Mouse (Mus musculus): ENCODE measurements around the gene Slc39a7.
"Not testable (repeated sequence)": the region's sequence is repeated elsewhere in the genome, so short reads cannot be mapped to it uniquely, and the experiment has no call there.

Gene Slc39a7

GRCm38 (mm10) chr17:34030861-34031326 lies 588 bp downstream of the Slc39a7 start:
- DNase-seq (ENCODE audit: low read depth, low spot score): no peak

GRCm38 (mm10) chr17:34029890-34030595 lies 1.4 kb downstream of the Slc39a7 start:
- no peak for DNase-seq (ENCODE audit: low read depth, low spot score)

- no peak for DNase-seq (ENCODE audit: low read depth, low spot score)
Observed at GRCm38 (mm10) chr17:34029150-34029889, 2.2 kb downstream of the Slc39a7 start.

- DNase-seq (ENCODE audit: low read depth, low spot score): no peak
Observed at GRCm38 (mm10) chr17:34028501-34029149, 2.9 kb downstream of the Slc39a7 start.

- DNase-seq (ENCODE audit: low read depth, low spot score): peak; percentile 90
Observed at GRCm38 (mm10) chr17:34027656-34028223, 3.7 kb downstream of the Slc39a7 start, which contains the start of gene H2-Ke6. H2-Ke6 (minus strand) TSS chr17:34028060.

GRCm38 (mm10) chr17:34026917-34027655 lies 4.4 kb downstream of the Slc39a7 start:
- no peak for DNase-seq (ENCODE audit: low read depth, low spot score)

GRCm38 (mm10) chr17:34026221-34026620 lies 5.3 kb downstream of the Slc39a7 start:
- DNase-seq (ENCODE audit: low read depth, low spot score): no peak

- DNase-seq (ENCODE audit: low read depth, low spot score): no peak
Observed at GRCm38 (mm10) chr17:34025756-34026151, 5.7 kb downstream of the Slc39a7 start.

- DNase-seq (ENCODE audit: low read depth, low spot score): no peak
Observed at GRCm38 (mm10) chr17:34024861-34025755, 6.4 kb downstream of the Slc39a7 start.

GRCm38 (mm10) chr17:34024317-34024821 lies 7.1 kb downstream of the Slc39a7 start, which contains the start of gene Ring1:
Ring1 (minus strand) TSS chr17:34024680.
- DNase-seq (ENCODE audit: low read depth, low spot score): peak; percentile 78

GRCm38 (mm10) chr17:34023678-34024077 lies 7.8 kb downstream of the Slc39a7 start:
- no peak for DNase-seq (ENCODE audit: low read depth, low spot score)

GRCm38 (mm10) chr17:34022987-34023386 lies 8.5 kb downstream of the Slc39a7 start:
- no peak for DNase-seq (ENCODE audit: low read depth, low spot score)

GRCm38 (mm10) chr17:34022414-34022783 lies 9.1 kb downstream of the Slc39a7 start:
- DNase-seq (ENCODE audit: low read depth, low spot score): no peak

- DNase-seq (ENCODE audit: low read depth, low spot score): no peak
Observed at GRCm38 (mm10) chr17:34021539-34022413, 9.7 kb downstream of the Slc39a7 start.

GRCm38 (mm10) chr17:34013436-34013835 lies 18.0 kb downstream of the Slc39a7 start:
- DNase-seq (ENCODE audit: low read depth, low spot score): no peak

GRCm38 (mm10) chr17:34010156-34010555 lies 21.3 kb downstream of the Slc39a7 start:
- no peak for DNase-seq (ENCODE audit: low read depth, low spot score)

- no peak for DNase-seq (ENCODE audit: low read depth, low spot score)
Observed at GRCm38 (mm10) chr17:34006570-34006969, 24.9 kb downstream of the Slc39a7 start.

- no peak for DNase-seq (ENCODE audit: low read depth, low spot score)
Observed at GRCm38 (mm10) chr17:34003426-34003825, 28.1 kb downstream of the Slc39a7 start.

GRCm38 (mm10) chr17:34000796-34001195 lies 30.7 kb downstream of the Slc39a7 start:
- not testable (repeated sequence) for DNase-seq (ENCODE audit: low read depth, low spot score)

Measured in embryo, embryonic 11.5 days (tissue).